Mouse (Mus musculus) erythroid progenitor cell, adult 5-6 weeks (primary cell): Measurements from ENCODE around the gene Ube2d3. TPM values are rescaled to one million over a fixed set of nuclear protein-coding genes. Genes with fewer than 3 reads are reported as not detected.
"Not testable (repeated sequence)": the region's sequence is repeated elsewhere in the genome, so short reads cannot be mapped to it uniquely, and the experiment has no call there.

Source experiments
- ATAC-seq: replicated peaks from 2 replicates; pipeline ENCODE4 v1.8.0; 2016; ENCODE audit warnings: moderate number of reproducible peaks, mild to moderate bottlenecking, moderate TSS enrichment, inconsistent platforms; ENCODE audit not compliant: poor library complexity, low FRiP score, severe bottlenecking
- total RNA-seq, 2 experiments: library from RNA; stranded (forward) in 1 of 2; stranded (reverse) in 1 of 2; fragments of 150-400 nt in 1 of 2; fragments of 186-747, 209-891 nt in 1 of 2; gene quantifications; 2 replicates each; pipeline versions ENCODE4 v1.2.3 to v1.2.4; 2015 to 2017; ENCODE audit warnings: low replicate concordance in 2 of 2

Gene Ube2d3
- total RNA-seq, 2 experiments from 2014 or later: 271 to 276 TPM

GRCm38 (mm10) chr3:135486351-135486750 lies 48.4 kb downstream of the Ube2d3 start:
- no peak for ATAC-seq

- ATAC-seq: no peak
Observed at GRCm38 (mm10) chr3:135487803-135488202, 49.9 kb downstream of the Ube2d3 start.

GRCm38 (mm10) chr3:135489865-135490520 lies 52.0 kb downstream of the Ube2d3 start:
- ATAC-seq: no peak

GRCm38 (mm10) chr3:135491102-135491501 lies 53.2 kb downstream of the Ube2d3 start:
- ATAC-seq: no peak

- ATAC-seq: not testable (repeated sequence)
Observed at GRCm38 (mm10) chr3:135493320-135493719, 55.4 kb downstream of the Ube2d3 start.

GRCm38 (mm10) chr3:135497956-135498355 lies 60.0 kb downstream of the Ube2d3 start:
- ATAC-seq: not testable (repeated sequence)

- no peak for ATAC-seq
Observed at GRCm38 (mm10) chr3:135498891-135499290, 60.9 kb downstream of the Ube2d3 start.

- ATAC-seq: no peak
Observed at GRCm38 (mm10) chr3:135503160-135503559, 65.2 kb downstream of the Ube2d3 start.

- peak; percentile 81 for ATAC-seq
Observed at GRCm38 (mm10) chr3:135505369-135505909, 67.5 kb downstream of the Ube2d3 start.

GRCm38 (mm10) chr3:135505916-135506482 lies 68.0 kb downstream of the Ube2d3 start:
- no peak for ATAC-seq

GRCm38 (mm10) chr3:135507506-135507905 lies 69.6 kb downstream of the Ube2d3 start:
- no peak for ATAC-seq

GRCm38 (mm10) chr3:135508191-135508590 lies 70.2 kb downstream of the Ube2d3 start:
- ATAC-seq: no peak

- ATAC-seq: no peak
Observed at GRCm38 (mm10) chr3:135510372-135510771, 72.4 kb downstream of the Ube2d3 start.

- ATAC-seq: no peak
Observed at GRCm38 (mm10) chr3:135511683-135512082, 73.7 kb downstream of the Ube2d3 start.

GRCm38 (mm10) chr3:135513270-135513669 lies 75.3 kb downstream of the Ube2d3 start:
- ATAC-seq: no peak

GRCm38 (mm10) chr3:135513800-135514425 lies 76.0 kb downstream of the Ube2d3 start:
- ATAC-seq: no peak

GRCm38 (mm10) chr3:135515246-135515645 lies 77.3 kb downstream of the Ube2d3 start:
- no peak for ATAC-seq

GRCm38 (mm10) chr3:135516891-135517290 lies 78.9 kb downstream of the Ube2d3 start:
- no peak for ATAC-seq
